Mouse (Mus musculus): ENCODE measurements around the gene Smco4. TPM values are rescaled to one million over a fixed set of nuclear protein-coding genes. Genes with fewer than 3 reads are reported as not detected.

The Smco4 gene
- total and polyA plus RNA-seq, 3 experiments = 26.9 to 65.6 (median 49.6) TPM

DNA sequence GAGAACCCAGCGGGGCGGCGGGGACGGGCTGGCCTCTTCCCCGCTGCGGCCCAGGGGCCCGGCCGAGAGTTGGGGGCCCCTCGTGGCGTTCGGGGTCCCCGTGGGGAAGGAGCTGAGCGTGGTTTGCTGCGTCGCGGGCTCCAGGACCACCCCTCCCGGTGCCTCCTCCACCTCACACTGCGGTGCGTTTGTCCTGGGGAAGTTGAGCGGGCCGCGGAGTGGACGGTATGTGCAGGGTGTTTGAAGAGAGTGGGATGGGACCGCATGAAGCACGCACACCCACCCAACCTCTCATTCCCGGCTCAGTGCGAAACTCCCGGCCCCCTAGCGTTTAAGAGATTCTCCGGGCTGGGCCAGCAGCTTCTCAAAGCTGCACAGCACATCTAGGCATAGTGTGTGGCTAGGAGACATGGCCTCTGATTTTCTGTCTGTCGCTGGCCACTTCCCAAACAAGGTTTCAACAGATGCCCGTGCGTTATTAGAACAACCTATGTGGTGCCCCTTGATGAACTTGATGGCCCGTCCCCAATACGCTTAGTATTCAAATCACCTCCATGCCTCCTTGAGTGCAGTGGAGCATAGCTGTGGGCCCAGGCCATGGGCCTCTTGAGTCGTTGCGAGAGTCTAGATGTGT, 810 bp downstream of the Smco4 start:
- Histone ChIP-seq H3K4me3 (replicated peaks in 1 of 3; ENCODE audit: low read depth in 2 of 3, low read length in 2 of 3, poor library complexity in 1 of 3) (peak overlapping the region; percentile 79 to 86 (median 83)), H3K9me3 (replicated peaks; ENCODE audit: low read length) (no peaks in the 10 kb centered on the region), H3K4me2 (ENCODE audit: insufficient read depth, low read depth, poor library complexity, severe bottlenecking) (peak overlapping the region; percentile 52), H3K36me3 (replicated peaks in 1 of 2; ENCODE audit: control insufficient read depth in 1 of 2, insufficient read depth in 1 of 2, low read length in 1 of 2) (peaks cover 0 to 17% of the 10 kb centered on the region in 2 experiments), H3K9ac (ENCODE audit: insufficient read depth, low read depth) (peak overlapping the region; percentile 96), H3K27ac (ENCODE audit: insufficient read depth, low read depth) (peak overlapping the region; percentile 68), H3K79me2 (replicated peaks; ENCODE audit: control insufficient read depth, extremely low read depth, insufficient read depth, poor library complexity, severe bottlenecking) (peaks cover 30% of the 10 kb centered on the region), H3K4me1 (ENCODE audit: control insufficient read depth in 1 of 2, insufficient read depth in 2 of 2) (peaks cover 27 to 86% of the 10 kb centered on the region in 2 experiments), H3K27me3 (replicated peaks) (no peaks in the 10 kb centered on the region)
- TF ChIP-seq ELF1 (IDR thresholded peaks at IDR 0.05; ENCODE audit: low read depth, low read length) (no peak), RCOR1 (conservative IDR thresholded peaks at IDR 0.05; ENCODE audit: low read depth, low read length) (no peak), POLR2AphosphoS2 (IDR thresholded peaks at IDR 0.05; ENCODE audit: low read depth, low read length) (0 out of 2 replicates have a peak, but pooled peaks have one; percentile 34), USF1 (IDR thresholded peaks at IDR 0.05; ENCODE audit: low read depth, low read length) (no peak), JUN (IDR thresholded peaks at IDR 0.05; ENCODE audit: insufficient read depth, low read depth, low read length) (no peak), IRF4 (IDR thresholded peaks at IDR 0.05; ENCODE audit: low read depth, low read length) (peak; percentile 38; the same call in 1 of the 2 replicates), TCF12 (IDR thresholded peaks at IDR 0.05; ENCODE audit: low read depth, low read length) (peak; percentile 58), MYC (IDR thresholded peaks at IDR 0.05; ENCODE audit: low read depth, low read length) (peak; percentile 63), ZKSCAN1 (IDR thresholded peaks at IDR 0.05; ENCODE audit: borderline replicate concordance, low read depth, low read length) (no peak), ETS1 (conservative IDR thresholded peaks at IDR 0.05; ENCODE audit: low read depth, low read length) (0 out of 2 replicates have a peak, but pooled peaks have one; percentile 21), USF2 (conservative IDR thresholded peaks at IDR 0.05; ENCODE audit: low read depth, low read length) (no peak), PAX5 (IDR thresholded peaks at IDR 0.05; ENCODE audit: low read length) (no peak), MAZ (IDR thresholded peaks at IDR 0.05; ENCODE audit: low read depth, low read length) (0 out of 2 replicates have a peak, but pooled peaks have one; percentile 42), TBP (conservative IDR thresholded peaks at IDR 0.05; ENCODE audit: low read depth, low read length) (no peak), MAX (IDR thresholded peaks at IDR 0.05; ENCODE audit: low read length) (peak; percentile 60; the same call in 1 of the 2 replicates), MAFK (IDR thresholded peaks at IDR 0.05; ENCODE audit: insufficient replicate concordance, low read length) (no peak), NELFE (IDR thresholded peaks at IDR 0.05; ENCODE audit: low read depth, low read length) (peak; percentile 50), CHD1 (IDR thresholded peaks at IDR 0.05; ENCODE audit: low read depth, low read length) (no peak; the same call in 1 of the 2 replicates), CTCF (conservative IDR thresholded peaks at IDR 0.05 in 1 of 2, IDR thresholded peaks at IDR 0.05 in 1 of 2; ENCODE audit: low read depth in 2 of 2, low read length in 2 of 2) (peak in 1 of 2 experiments; percentile 54; a peak in 2 of 4 replicates), SMC3 (IDR thresholded peaks at IDR 0.05; ENCODE audit: low read depth, low read length) (peak; percentile 34), ZNF384 (IDR thresholded peaks at IDR 0.05; ENCODE audit: low read depth, low read length) (no peak), NRF1 (IDR thresholded peaks at IDR 0.05; ENCODE audit: low read depth, low read length) (no peak), ZC3H11A (IDR thresholded peaks at IDR 0.05; ENCODE audit: low read depth, low read length) (no peak), HCFC1 (IDR thresholded peaks at IDR 0.05; ENCODE audit: low read depth, low read length) (peak; percentile 17; the same call in 1 of the 2 replicates), KAT2A (IDR thresholded peaks at IDR 0.05; ENCODE audit: insufficient replicate concordance, low read length) (no peak), SIN3A (IDR thresholded peaks at IDR 0.05; ENCODE audit: low read length) (peak; percentile 58), MXI1 (IDR thresholded peaks at IDR 0.05; ENCODE audit: low read depth, low read length) (peak; percentile 72), RAD21 (IDR thresholded peaks at IDR 0.05; ENCODE audit: low read depth, low read length) (peak; percentile 3), UBTF (IDR thresholded peaks at IDR 0.05; ENCODE audit: low read depth, low read length) (peak; percentile 25; the same call in 1 of the 2 replicates), CHD2 (IDR thresholded peaks at IDR 0.05; ENCODE audit: low read length) (no peak), GABPA (IDR thresholded peaks at IDR 0.05; ENCODE audit: insufficient replicate concordance, low read depth, low read length) (no peak), EP300 (IDR thresholded peaks at IDR 0.05; ENCODE audit: low read length) (no peak), BHLHE40 (IDR thresholded peaks at IDR 0.05; ENCODE audit: low read depth, low read length) (peak; percentile 64), POLR2A (IDR thresholded peaks at IDR 0.05; ENCODE audit: low read depth, low read length) (peak; percentile 54), MEF2A (IDR thresholded peaks at IDR 0.05; ENCODE audit: borderline replicate concordance, low read depth, low read length) (peak; percentile 37; the same call in 1 of the 2 replicates), JUND (conservative IDR thresholded peaks at IDR 0.05; ENCODE audit: low read depth, low read length) (no peak), E2F4 (IDR thresholded peaks at IDR 0.05; ENCODE audit: insufficient replicate concordance, low read depth, low read length) (no peak), ZMIZ1 (IDR thresholded peaks at IDR 0.05; ENCODE audit: low read depth, low read length) (0 out of 2 replicates have a peak, but pooled peaks have one; percentile 15)
- in situ Hi-C loops (cut with MboI; ENCODE audit: low pct_ligation_motif_present, low pct_unique_long_range_greater_than_20kb, low sequenced_read_pairs) = no loop called here
- peak; percentile 83 for DNase-seq (ENCODE audit: extremely low read depth)
- dilution Hi-C loops (cut with MboI; ENCODE audit: extremely low pct_ligation_motif_present, extremely low pct_unique_long_range_greater_than_20kb, low sequenced_read_pairs) = no loop called here
